ENCODE assay signal across 26 mouse cellular contexts in the genomic region with DNA sequence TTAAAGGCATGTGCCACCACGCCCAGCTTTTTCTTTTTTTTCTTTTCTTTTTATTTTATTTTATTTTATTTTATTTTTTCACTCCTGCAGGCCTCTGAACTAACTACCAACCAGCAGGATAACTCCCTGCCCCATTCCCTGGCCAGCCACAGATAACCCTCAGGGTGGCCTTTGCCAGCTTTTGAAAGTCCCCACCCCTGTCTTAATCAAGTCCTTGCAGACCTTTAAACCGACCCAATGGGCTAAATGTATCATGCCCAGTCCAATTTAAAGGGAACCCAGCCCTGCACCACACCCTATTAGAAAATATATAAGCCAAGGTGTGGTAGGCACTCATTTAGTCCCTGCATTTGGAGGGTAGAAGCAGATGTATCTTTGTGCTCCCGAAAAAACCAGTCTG. TPM values are rescaled to one million over a fixed set of nuclear protein-coding genes. Genes with fewer than 3 reads are reported as not detected.
DNase-seq lines count a peak whose midpoint lies in the region; ATAC-seq and TF ChIP-seq lines count a peak whose summit lies in the region.
"Had no signal": no experiment of that assay in that cellular context is flagged by ENCODE, and none has a peak within 500 bp of the region (broad histone marks: within the 10 kb centered on the region; RNA-seq: fewer than 3 reads in every experiment).

No protein-coding gene starts in this region.

- no peaks in the 10 kb centered on the region for H3K27me3 ChIP-seq in stomach, embryonic 15.5 days (replicated peaks)
- H3K27me3 ChIP-seq in stomach, postnatal 0 days (ENCODE audit: control insufficient read depth, insufficient read depth, low read length), result no peaks in the 10 kb centered on the region
- no peaks in the 10 kb centered on the region for H3K27me3 ChIP-seq in liver, embryonic 14.5 days (ENCODE audit: control insufficient read depth, insufficient read depth, low read length)
- H3K27me3 ChIP-seq: midbrain, embryonic 13.5 days had no signal

- 70% methylated on average over 3 of the region's 3 CpGs for WGBS in stomach, embryonic 15.5 days
- 61% methylated on average over 3 of the region's 3 CpGs for WGBS in stomach, postnatal 0 days
- WGBS in liver, embryonic 14.5 days (ENCODE audit: insufficient replicate concordance), result 36% methylated on average over 3 of the region's 3 CpGs

- no peaks in the 10 kb centered on the region for H3K9me3 ChIP-seq in stomach, embryonic 15.5 days
- H3K9me3 ChIP-seq in stomach, postnatal 0 days (ENCODE audit: control insufficient read depth, low read length), result no peaks in the 10 kb centered on the region
- no peaks in the 10 kb centered on the region for H3K9me3 ChIP-seq in liver, embryonic 14.5 days (ENCODE audit: control insufficient read depth, low read length)
- H3K9me3 ChIP-seq: embryonic facial prominence, embryonic 10.5 days; limb, embryonic 10.5 days; midbrain, embryonic 13.5 days had no signal

- DNase-seq in stomach, postnatal 0 days (ENCODE audit: low spot score), result no peak
- peak; percentile 70 to 77 (median 76) for DNase-seq in liver, embryonic 14.5 days (ENCODE audit: low read depth in 3 of 3, low spot score in 3 of 3)
- DNase-seq in right cerebral cortex, postnatal 14 days, result no peak
- DNase-seq in cerebellum, postnatal 36 days, result no peak
- DNase-seq in spleen, postnatal 10 days (ENCODE audit: low spot score in 2 of 2), result no peak
- no peak for DNase-seq in left cerebral cortex, postnatal 25 days (ENCODE audit: low spot score in 2 of 2)
- DNase-seq: adrenal gland, postnatal 10 days; cerebellum, adult 9-10 months; forebrain, postnatal 0 days; gastrocnemius, postnatal 36 days; kidney, postnatal 4 days; layer of hippocampus, adult 9-11 months; right cerebral cortex, postnatal 25 days; spleen, adult 18-20 months; thymus, postnatal 36 days had no signal

- ATAC-seq in stomach, embryonic 15.5 days (ENCODE audit: insufficient read depth, low FRiP score, low read depth), result peak; percentile 75
- no peak for ATAC-seq in stomach, postnatal 0 days (ENCODE audit: low FRiP score, low TSS enrichment)
- ATAC-seq in erythroblast, adult 5-6 weeks (replicated peaks; ENCODE audit: low FRiP score, poor library complexity, severe bottlenecking), result peak; percentile 81
- ATAC-seq in liver, embryonic 14.5 days (ENCODE audit: insufficient read depth), result peak; percentile 98
- ATAC-seq: activated CD4-positive, CD25-positive, alpha-beta regulatory T cell, adult 4 months; forebrain, postnatal 0 days; hindbrain, embryonic 16.5 days; intestine, postnatal 0 days; lung, postnatal 0 days; midbrain, embryonic 13.5 days had no signal

- H3K27ac ChIP-seq in stomach, embryonic 15.5 days, result no peak overlapping the region
- no peak overlapping the region for H3K27ac ChIP-seq in stomach, postnatal 0 days (replicated peaks)
- H3K27ac ChIP-seq in liver, embryonic 14.5 days, result peak overlapping the region; percentile 18
- H3K27ac ChIP-seq: embryonic facial prominence, embryonic 10.5 days; limb, embryonic 10.5 days; midbrain, embryonic 13.5 days had no signal

- TF ChIP-seq CTCF in stomach, postnatal 0 days (IDR thresholded peaks at IDR 0.05; ENCODE audit: low read depth), result no peak
- TF ChIP-seq CTCF in liver, embryonic 14.5 days (IDR thresholded peaks at IDR 0.05; ENCODE audit: low read depth), result no peak

- H3K36me3 ChIP-seq in stomach, embryonic 15.5 days, result no peaks in the 10 kb centered on the region
- no peaks in the 10 kb centered on the region; the same call in 1 of the 2 replicates for H3K36me3 ChIP-seq in stomach, postnatal 0 days (ENCODE audit: control insufficient read depth, insufficient read depth, low read length)
- H3K36me3 ChIP-seq in liver, embryonic 14.5 days (replicated peaks; ENCODE audit: control insufficient read depth, insufficient read depth, low read depth), result no peaks in the 10 kb centered on the region
- H3K36me3 ChIP-seq: embryonic facial prominence, embryonic 10.5 days; limb, embryonic 10.5 days; midbrain, embryonic 13.5 days had no signal

- H3K4me3 ChIP-seq in stomach, embryonic 15.5 days (replicated peaks), result no peak overlapping the region
- H3K4me3 ChIP-seq in stomach, postnatal 0 days (ENCODE audit: low read depth, low read length), result no peak overlapping the region
- H3K4me3 ChIP-seq in liver, embryonic 14.5 days (ENCODE audit: insufficient read depth in 1 of 2, low read depth in 2 of 2, low read length in 2 of 2), result no peak overlapping the region
- H3K4me3 ChIP-seq: embryonic facial prominence, embryonic 10.5 days; limb, embryonic 10.5 days; midbrain, embryonic 13.5 days had no signal

- intact Hi-C loops in left cerebral cortex, postnatal 25 days (cut with DNase I), result no loop called here

- no peak overlapping the region for H3K4me2 ChIP-seq in stomach, embryonic 15.5 days
- H3K4me2 ChIP-seq in stomach, postnatal 0 days (replicated peaks; ENCODE audit: low read depth), result no peak overlapping the region
- H3K4me2 ChIP-seq in liver, embryonic 14.5 days (ENCODE audit: low read depth), result peak overlapping the region; percentile 33
- H3K4me2 ChIP-seq: midbrain, embryonic 13.5 days had no signal

- TF ChIP-seq EP300 in stomach, postnatal 0 days (optimal IDR thresholded peaks at IDR 0.05), result no peak
- TF ChIP-seq EP300 in liver, embryonic 14.5 days (IDR thresholded peaks at IDR 0.05; ENCODE audit: low read depth), result peak; percentile 53

- H3K9ac ChIP-seq in stomach, embryonic 15.5 days, result no peak overlapping the region
- no peak overlapping the region for H3K9ac ChIP-seq in stomach, postnatal 0 days (ENCODE audit: low read length)
- H3K9ac ChIP-seq in liver, embryonic 14.5 days (replicated peaks), result no peak overlapping the region
- H3K9ac ChIP-seq: forebrain, postnatal 0 days; midbrain, embryonic 13.5 days had no signal

- no peaks in the 10 kb centered on the region for H3K4me1 ChIP-seq in stomach, embryonic 15.5 days
- H3K4me1 ChIP-seq in stomach, postnatal 0 days (replicated peaks; ENCODE audit: control insufficient read depth, insufficient read depth), result no peaks in the 10 kb centered on the region
- peaks cover 0 to 14% of the 10 kb centered on the region in 2 experiments; a peak in 3 of 4 replicates for H3K4me1 ChIP-seq in liver, embryonic 14.5 days (replicated peaks; ENCODE audit: control insufficient read depth in 2 of 2, insufficient read depth in 2 of 2, low read length in 1 of 2)

RNA-seq across cellular contexts. Expression of gene B3gnt7, which starts 9.6 kb away (rescaled TPM):
- 4.6 and 5.5 TPM in 2 replicates for polyA plus RNA-seq in stomach, embryonic 15.5 days (2015; fragmentation: Nextera tagmentation; extraction: Ambion mirVana)
- 9.3 and 10.9 TPM in 2 replicates for polyA plus RNA-seq in stomach, postnatal 0 days (2015; fragmentation: Nextera tagmentation; extraction: Ambion mirVana)
- total RNA-seq in erythroblast, adult 5-6 weeks (2015; ENCODE audit: low replicate concordance), result 1.3 TPM in 1 of 2 replicates, not detected in the other
- total RNA-seq in erythroblast, adult 5-6 weeks (2017; ENCODE audit: low replicate concordance), result not detected in 2 replicates
- polyA plus RNA-seq in liver, embryonic 14.5 days (2012; rRNA removed), result 1.1 and 1.5 TPM in 2 replicates
- polyA plus RNA-seq in liver, embryonic 14.5 days (2014; fragmentation: Nextera tagmentation; extraction: Ambion mirVana), result 1.0 and 1.6 TPM in 2 replicates
- total RNA-seq in left cerebral cortex, postnatal 25 days (2021), result 1 to 10 TPM; 1.2 to 1.4 TPM
- total RNA-seq: gastrocnemius, adult 18-20 months; gastrocnemius, postnatal 36 days; liver, adult 2 months had no signal

RNA-seq across cellular contexts. Expression of gene Ncl, which starts 46.9 kb away (rescaled TPM):
- polyA plus RNA-seq in stomach, embryonic 15.5 days (2015; fragmentation: Nextera tagmentation; extraction: Ambion mirVana), result 368 and 423 TPM in 2 replicates
- polyA plus RNA-seq in stomach, postnatal 0 days (2015; fragmentation: Nextera tagmentation; extraction: Ambion mirVana), result 198 and 202 TPM in 2 replicates
- total RNA-seq in erythroblast, adult 5-6 weeks (2015; ENCODE audit: low replicate concordance), result 120 and 123 TPM in 2 replicates
- total RNA-seq in erythroblast, adult 5-6 weeks (2017; ENCODE audit: low replicate concordance), result 80.3 and 144 TPM in 2 replicates
- polyA plus RNA-seq in liver, embryonic 14.5 days (2012; rRNA removed), result 57.4 and 208 TPM in 2 replicates
- 192 and 224 TPM in 2 replicates for polyA plus RNA-seq in liver, embryonic 14.5 days (2014; fragmentation: Nextera tagmentation; extraction: Ambion mirVana)
- total RNA-seq in left cerebral cortex, postnatal 25 days (2021), result 100 to 1,000 TPM; 135 to 136 TPM

Comparison
In these comparisons a context has a peak if more than half of its experiments do, and no peak if none do; other contexts are left out.
1. DNase-seq: peak in liver, embryonic 14.5 days (3 of 3); none in stomach, postnatal 0 days (single experiment), right cerebral cortex, postnatal 14 days (single experiment), cerebellum, postnatal 36 days (0 of 2), spleen, postnatal 10 days (0 of 2) and left cerebral cortex, postnatal 25 days (0 of 2).